Mouse (Mus musculus) heart, postnatal 14 days (tissue): Measurements from ENCODE around the gene Pqlc3. TPM values are rescaled to one million over a fixed set of nuclear protein-coding genes. Genes with fewer than 3 reads are reported as not detected.
"Not testable (repeated sequence)": the region's sequence is repeated elsewhere in the genome, so short reads cannot be mapped to it uniquely, and the experiment has no call there.

Source experiments
- DNase-seq, 2 experiments: peaks; one replicate each; pipeline ENCODE4 v3.0.0; 2021 to 2022
- intact Hi-C: fragments of 180-260 bp; cut with DNase I; formaldehyde crosslinking; loops from one replicate; pipeline ENCODE4 v1.15.1; 2025
- long read RNA-seq, 2 experiments: library from polyadenylated mRNA; stranded (forward); transcript quantifications; one replicate each; pipeline ENCODE4 v2.0.0; 2021
- total RNA-seq, 2 experiments: library from RNA; stranded (reverse); gene quantifications; 2 replicates each; pipeline ENCODE4 v1.2.3; 2021

Pqlc3 gene
- total RNA-seq, result 1 to 10 TPM; 2.9 to 3.3 TPM
- long read RNA-seq, experiment 1, partial matches to known transcripts, result 0 of 4 reads
- long read RNA-seq, experiment 1, other reads (novel, unspliced or antisense), result 0 of 4 reads
- long read RNA-seq, experiment 2, partial matches to known transcripts, result 2 of 6 reads
- long read RNA-seq, experiment 2, other reads (novel, unspliced or antisense), result 1 of 6 reads

DNA sequence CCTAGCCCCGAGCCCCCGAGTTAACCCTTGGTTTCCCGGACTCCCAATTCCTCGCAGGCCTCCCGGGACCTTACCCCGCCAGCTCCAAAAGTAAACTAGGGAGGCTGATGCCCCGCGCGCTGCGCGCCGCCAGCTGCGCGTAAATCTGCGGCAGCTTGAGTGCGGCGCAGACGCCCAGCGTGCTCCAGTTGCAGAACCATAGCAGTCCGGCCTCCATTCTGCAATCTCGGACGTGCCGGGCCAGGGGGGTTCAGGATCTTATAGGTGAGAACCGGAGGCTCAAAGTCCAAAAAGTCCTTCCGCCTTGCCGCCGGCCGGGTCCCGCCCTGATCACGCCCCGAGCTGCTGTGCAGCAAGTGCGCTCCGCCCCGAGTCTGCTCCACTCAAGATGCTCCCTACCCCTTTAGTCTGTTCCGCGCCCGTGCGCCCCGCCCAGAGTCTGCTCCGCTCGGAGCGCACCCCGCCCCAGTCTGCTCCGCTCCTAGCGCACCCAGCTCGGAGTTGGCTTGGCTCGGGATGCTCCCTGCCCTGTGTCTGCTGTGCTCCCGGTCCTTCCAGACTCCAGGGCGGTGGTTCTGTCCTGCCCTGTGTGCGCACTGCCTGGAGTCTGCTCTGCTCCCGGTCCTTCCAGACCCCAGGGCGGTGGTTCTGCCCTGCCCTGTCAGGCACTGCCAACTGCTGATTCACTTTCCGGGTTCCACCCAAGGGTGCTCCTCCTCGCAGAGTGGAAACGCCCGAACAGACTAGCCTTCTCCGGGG, at the start of gene Pqlc3:
Gene Pqlc3 (minus strand): TSS at position 670 of the 759 bp plus-strand sequence.
- intact Hi-C loops, result no loop called here
- peak; percentile 84 to 87 for DNase-seq

GRCm38 (mm10) chr12:17049796-17050195, 49.6 kb upstream of the Pqlc3 start:
- intact Hi-C loops, result no loop called here
- DNase-seq, result no peak

GRCm38 (mm10) chr12:17048979-17049612, 48.9 kb upstream of the Pqlc3 start:
- DNase-seq, result no peak
- intact Hi-C loops, result no loop called here

GRCm38 (mm10) chr12:17043311-17043710, 43.1 kb upstream of the Pqlc3 start:
- DNase-seq, result no peak
- intact Hi-C loops, result no loop called here

GRCm38 (mm10) chr12:17040567-17040966, 40.4 kb upstream of the Pqlc3 start:
- intact Hi-C loops, result no loop called here
- no peak for DNase-seq

GRCm38 (mm10) chr12:17039415-17039814, 39.2 kb upstream of the Pqlc3 start:
- no peak for DNase-seq
- intact Hi-C loops, result loop anchor here (10.0 kb wide), 1 partner anchor 135 kb away; the partner anchor contains the start of gene Kcnf1

GRCm38 (mm10) chr12:17038246-17038645, 38.0 kb upstream of the Pqlc3 start:
- intact Hi-C loops, result loop anchor here (10.0 kb wide), 1 partner anchor 137 kb away; the partner anchor contains the start of gene Kcnf1
- DNase-seq, result peak; percentile 12 to 21

- intact Hi-C loops, result loop anchor here (10.0 kb wide), 1 partner anchor 138 kb away; the partner anchor contains the start of gene Kcnf1
- DNase-seq, result no peak
Observed at GRCm38 (mm10) chr12:17037053-17037610, 36.9 kb upstream of the Pqlc3 start.

DNA sequence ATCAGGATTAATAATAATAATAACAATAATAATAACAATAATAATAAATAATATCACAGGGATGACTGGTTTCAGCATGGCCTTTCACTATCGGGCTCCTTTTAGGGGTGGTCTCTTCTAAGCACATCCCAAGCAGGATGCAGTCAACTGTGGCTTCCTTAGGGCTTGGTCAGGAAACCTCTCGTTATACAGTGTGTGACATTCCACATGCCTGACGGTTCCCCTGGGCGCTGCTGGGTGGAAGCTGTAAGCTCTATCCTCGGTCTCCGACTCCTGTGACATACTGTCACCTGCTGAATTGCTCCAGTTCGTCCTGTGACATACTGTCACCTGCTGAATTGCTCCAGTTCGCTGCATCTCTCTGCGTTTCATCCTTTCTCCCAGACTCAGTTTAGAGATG, 36.3 kb upstream of the Pqlc3 start:
- DNase-seq, result no peak
- intact Hi-C loops, result loop anchor here (10.0 kb wide), 1 partner anchor 138 kb away; the partner anchor contains the start of gene Kcnf1

- intact Hi-C loops, result loop anchor here (10.0 kb wide), 1 partner anchor 140 kb away; the partner anchor contains the start of gene Kcnf1
Observed at GRCm38 (mm10) chr12:17035128-17035527, 34.9 kb upstream of the Pqlc3 start.

DNA sequence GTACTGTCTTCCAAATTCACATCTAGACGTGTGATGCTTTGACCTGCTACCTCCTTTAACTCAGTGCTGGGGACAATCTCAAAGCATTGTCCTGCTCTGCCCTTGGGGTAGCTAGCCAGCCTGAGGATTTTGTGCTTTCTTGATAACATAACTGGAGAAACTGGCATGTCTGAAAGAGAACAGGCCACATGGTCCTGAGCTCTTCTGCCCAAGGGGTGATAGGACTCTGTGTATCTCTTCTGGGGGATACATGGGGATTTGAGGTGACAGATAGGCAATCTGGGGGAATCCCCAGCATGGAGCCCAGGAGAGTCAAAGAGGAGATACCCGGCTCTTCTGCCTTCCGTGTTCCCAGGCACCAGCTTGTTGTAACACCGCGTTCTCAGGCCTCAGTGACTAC, 34.5 kb upstream of the Pqlc3 start:
- no peak for DNase-seq
- intact Hi-C loops, result loop anchor here (10.0 kb wide), 1 partner anchor 140 kb away; the partner anchor contains the start of gene Kcnf1

More at GRCm38 (mm10) chr12:17035128-17035527, 34.9 kb upstream of the Pqlc3 start:
- DNase-seq, result peak in 1 of 2 experiments; percentile 37

GRCm38 (mm10) chr12:17033464-17033841, 33.2 kb upstream of the Pqlc3 start:
- DNase-seq, result no peak
- intact Hi-C loops, result loop anchor here (1.0 to 10.0 kb wide), 2 partner anchors 141 to 224 kb away; partner anchors contain the start of gene Kcnf1

GRCm38 (mm10) chr12:17032694-17033463, 32.7 kb upstream of the Pqlc3 start:
- intact Hi-C loops, result loop anchor here (1.0 to 10.0 kb wide), 2 partner anchors 142 to 224 kb away; partner anchors contain the start of gene Kcnf1
- peak; percentile 78 to 86 for DNase-seq

- intact Hi-C loops, result no loop called here
- no peak for DNase-seq
Observed at GRCm38 (mm10) chr12:17024554-17025110, 24.4 kb upstream of the Pqlc3 start.

GRCm38 (mm10) chr12:17022145-17022544, 21.9 kb upstream of the Pqlc3 start:
- intact Hi-C loops, result no loop called here
- DNase-seq, result no peak

- intact Hi-C loops, DNase-seq: not testable (repeated sequence)
Observed at GRCm38 (mm10) chr12:17021125-17021524, 20.9 kb upstream of the Pqlc3 start.

DNA sequence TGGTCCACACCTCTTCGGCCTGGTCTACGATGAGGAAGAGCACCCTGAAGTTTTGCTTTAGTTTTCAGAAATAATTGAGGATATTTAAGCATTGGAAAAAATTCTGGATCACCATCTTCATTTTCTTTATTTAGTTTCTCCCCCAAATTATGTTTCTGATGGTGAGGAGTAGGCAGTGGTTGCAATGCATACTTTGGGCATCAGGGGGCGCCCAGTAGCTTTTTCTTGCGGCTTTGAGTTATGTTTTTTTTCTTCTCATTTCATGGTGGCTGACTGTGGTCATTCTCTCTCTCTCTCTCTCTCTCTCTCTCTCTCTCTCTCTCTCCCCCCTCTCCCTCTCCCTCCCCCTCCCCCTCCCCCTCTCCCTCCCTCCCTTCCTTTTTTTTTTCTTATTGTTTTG, 18.3 kb upstream of the Pqlc3 start:
- intact Hi-C loops, result no loop called here
- peak; percentile 54 to 71 for DNase-seq

DNA sequence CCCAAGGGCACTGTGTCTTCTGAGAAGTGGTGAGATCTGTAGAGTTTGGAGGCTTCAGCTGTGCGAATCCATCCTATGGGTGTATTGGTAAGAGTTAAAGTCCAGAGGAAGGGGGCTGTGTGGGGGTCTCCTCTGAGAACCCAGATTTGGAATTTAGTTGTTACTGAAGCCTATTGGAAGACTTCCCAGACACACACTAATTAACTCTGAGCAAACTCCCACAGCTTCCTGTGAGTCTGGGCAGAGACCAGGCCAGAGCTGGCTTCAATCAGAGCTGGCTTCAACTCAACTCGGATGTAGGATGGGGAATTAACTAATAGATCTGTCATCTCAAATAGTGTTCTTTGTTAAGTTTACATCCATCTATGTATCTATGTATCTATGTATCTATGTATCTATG, 15.5 kb upstream of the Pqlc3 start:
- peak in 1 of 2 experiments; percentile 29 for DNase-seq
- intact Hi-C loops, result no loop called here
